Mouse (Mus musculus) liver, embryonic 14.5 days (tissue): ENCODE results near the gene Gpr75. TPM values are rescaled to one million over a fixed set of nuclear protein-coding genes. Genes with fewer than 3 reads are reported as not detected.

Experiments
- ATAC-seq: fragments of 200-750 bp; cut with Nextera tagmentation; 2 replicates; pipeline ENCODE4 v1.8.0; 2017; ENCODE audit warnings: moderate number of reproducible peaks, mild to moderate bottlenecking, moderate library complexity; ENCODE audit not compliant: insufficient read depth
- DNase-seq, 3 experiments: peaks; one replicate each; pipeline ENCODE4 v3.0.0-alpha.2; 2012 to 2013; ENCODE audit warnings: low read depth in 3 of 3, low spot score in 3 of 3
- H3K27ac ChIP-seq: fragments of 300-500 bp; sonication (generic); 2 replicates; pipeline ENCODE4 v1.5.1; 2014; ENCODE audit warnings: moderate library complexity, mild to moderate bottlenecking, control low read depth, inconsistent platforms
- H3K27me3 ChIP-seq: fragments of 300-500 bp; sonication (generic); 2 replicates; pipeline ENCODE4 v1.6.1; 2014; ENCODE audit warnings: mild to moderate bottlenecking, low read length, moderate library complexity; ENCODE audit not compliant: control insufficient read depth, insufficient read depth
- H3K36me3 ChIP-seq: fragments of 300-500 bp; sonication (generic); replicated peaks from 2 replicates; pipeline ENCODE4 v1.6.1; 2014; ENCODE audit warnings: low read depth; ENCODE audit not compliant: control insufficient read depth, insufficient read depth
- H3K4me1 ChIP-seq, 2 experiments: fragments of 200-500 bp in 1 of 2; fragments of 300-500 bp in 1 of 2; sonication (generic) in 1 of 2; replicated peaks; 2 replicates each; pipeline ENCODE4 v1.6.1; 2012 to 2014; ENCODE audit warnings: antibody characterized with exemption in 1 of 2, inconsistent platforms in 1 of 2, low read length in 1 of 2; ENCODE audit not compliant: control insufficient read depth in 2 of 2, insufficient read depth in 2 of 2
- H3K4me2 ChIP-seq: fragments of 300-500 bp; sonication (generic); 2 replicates; pipeline ENCODE4 v1.6.1; 2014; ENCODE audit warnings: low read depth, mild to moderate bottlenecking, control low read depth, moderate library complexity
- H3K4me3 ChIP-seq, 2 experiments: fragments of 200-500 bp in 1 of 2; fragments of 300-500 bp in 1 of 2; sonication (generic) in 1 of 2; 2 replicates each; pipeline ENCODE4 v1.5.1; 2012 to 2014; ENCODE audit warnings: low read depth in 2 of 2, low read length in 2 of 2, mild to moderate bottlenecking in 2 of 2, control low read depth in 1 of 2, inconsistent platforms in 1 of 2, moderate library complexity in 1 of 2; ENCODE audit not compliant: insufficient read depth in 1 of 2
- H3K9ac ChIP-seq: fragments of 300-500 bp; sonication (generic); replicated peaks from 2 replicates; pipeline ENCODE4 v1.6.1; 2014; ENCODE audit warnings: mild to moderate bottlenecking, control low read depth, moderate library complexity
- H3K9me3 ChIP-seq: fragments of 300-500 bp; sonication (generic); 2 replicates; pipeline ENCODE4 v1.6.1; 2016; ENCODE audit warnings: low read length, mixed read lengths; ENCODE audit not compliant: control insufficient read depth
- CTCF ChIP-seq: IDR thresholded peaks from 2 replicates; pipeline ENCODE4 v1.5.1; 2016; ENCODE audit warnings: antibody characterized with exemption, low read depth, control low read depth
- EP300 ChIP-seq: IDR thresholded peaks from 2 replicates; pipeline ENCODE4 v1.6.1; 2016; ENCODE audit warnings: antibody characterized with exemption, low read depth
- WGBS: fragments of 180-500 bp; shearing (Covaris S2); extraction: QIAGEN DNeasy Blood & Tissue Kit; methylation state at CpG from one replicate; pipeline ENCODE4 v1.1.7; 2014; ENCODE audit not compliant: insufficient replicate concordance; 5-methylcytosine and 5-hydroxymethylcytosine counted together
- polyA plus RNA-seq, 2 experiments: library from polyadenylated mRNA; depleted of rRNA in 1 of 2; stranded (reverse) in 1 of 2; unstranded in 1 of 2; fragments of >200 nt; fragmentation: Nextera tagmentation in 1 of 2; extraction: Ambion mirVana in 1 of 2; gene quantifications; 2 replicates each; pipeline versions ENCODE4 v1.2.1 to v1.2.3; 2012 to 2014

Gene Gpr75
- polyA plus RNA-seq, 2 experiments, result 0.03 TPM; not detected in 1

DNA sequence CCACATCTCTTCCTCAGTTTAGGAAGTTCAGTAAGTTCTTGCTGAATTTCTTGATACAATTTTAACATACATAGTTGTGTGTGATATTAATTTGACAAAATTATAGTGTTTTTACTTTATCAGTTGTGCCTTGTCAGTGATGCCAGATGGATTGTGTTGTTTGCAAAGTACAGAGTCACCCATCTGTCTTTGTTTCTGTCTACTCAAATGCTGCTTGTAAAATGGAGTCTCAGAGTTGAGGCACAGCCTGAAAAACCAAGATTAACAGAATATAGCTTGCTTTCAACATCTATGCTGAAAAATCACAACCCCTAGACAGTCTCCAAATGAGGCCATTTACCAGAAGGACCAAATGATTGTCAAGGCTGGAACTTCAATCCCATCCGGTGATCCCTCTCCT lies 43.3 kb downstream of the Gpr75 start:
- H3K9me3 ChIP-seq, result no peaks in the 10 kb centered on the region
- no peak overlapping the region for H3K9ac ChIP-seq
- H3K4me1 ChIP-seq, result no peaks in the 10 kb centered on the region
- TF ChIP-seq CTCF (no peak), EP300 (no peak)
- WGBS, result 100% methylated on average over 1 of the region's 1 CpGs
- H3K27ac ChIP-seq, result no peak overlapping the region
- H3K4me3 ChIP-seq, result no peak overlapping the region
- peaks cover 3% of the 10 kb centered on the region; the same call in 1 of the 2 replicates for H3K36me3 ChIP-seq
- no peak for DNase-seq
- H3K27me3 ChIP-seq, result no peaks in the 10 kb centered on the region
- no peak overlapping the region for H3K4me2 ChIP-seq
- no peak for ATAC-seq

Other genes starting within 250 kb of the Gpr75 start
- gene Acyp2, start 235.8 kb upstream of the Gpr75 start, polyA plus RNA-seq (2012; rRNA removed), result 1.0 and 2.6 TPM in 2 replicates
- gene Acyp2, start 235.8 kb upstream of the Gpr75 start, polyA plus RNA-seq (2014; fragmentation: Nextera tagmentation; extraction: Ambion mirVana), result 5.4 and 5.6 TPM in 2 replicates
- gene Psme4, start 113.6 kb upstream of the Gpr75 start, polyA plus RNA-seq (2012; rRNA removed), result 10.1 and 15.1 TPM in 2 replicates
- 12.8 and 13.7 TPM in 2 replicates for gene Psme4, start 113.6 kb upstream of the Gpr75 start, polyA plus RNA-seq (2014; fragmentation: Nextera tagmentation; extraction: Ambion mirVana)
- gene Asb3, start 58 bp downstream of the Gpr75 start, polyA plus RNA-seq (2012; rRNA removed), result 2.7 and 4.0 TPM in 2 replicates
- 11.1 and 11.7 TPM in 2 replicates for gene Asb3, start 58 bp downstream of the Gpr75 start, polyA plus RNA-seq (2014; fragmentation: Nextera tagmentation; extraction: Ambion mirVana)
- gene Erlec1, start 69.0 kb downstream of the Gpr75 start, polyA plus RNA-seq (2012; rRNA removed), result 5.7 and 9.2 TPM in 2 replicates
- gene Erlec1, start 69.0 kb downstream of the Gpr75 start, polyA plus RNA-seq (2014; fragmentation: Nextera tagmentation; extraction: Ambion mirVana), result 6.2 and 6.7 TPM in 2 replicates
- 14.0 and 25.3 TPM in 2 replicates for gene Chac2, start 101.0 kb downstream of the Gpr75 start, polyA plus RNA-seq (2012; rRNA removed)
- gene Chac2, start 101.0 kb downstream of the Gpr75 start, polyA plus RNA-seq (2014; fragmentation: Nextera tagmentation; extraction: Ambion mirVana), result 84.8 and 86.8 TPM in 2 replicates